Mouse (Mus musculus) c-Kit-positive CD71-positive TER-119-positive erythroid progenitor cells, embryonic 14.5 days (primary cell): Measurements from ENCODE around the gene Sfxn5.

ENCODE experiments used
- DNase-seq: peaks from one replicate; pipeline ENCODE4 v3.0.0-alpha.2; 2013; ENCODE audit warnings: low spot score

Gene Sfxn5

GRCm38 (mm10) chr6:85288193-85288857 lies 44.9 kb downstream of the Sfxn5 start:
- no peak for DNase-seq

DNA sequence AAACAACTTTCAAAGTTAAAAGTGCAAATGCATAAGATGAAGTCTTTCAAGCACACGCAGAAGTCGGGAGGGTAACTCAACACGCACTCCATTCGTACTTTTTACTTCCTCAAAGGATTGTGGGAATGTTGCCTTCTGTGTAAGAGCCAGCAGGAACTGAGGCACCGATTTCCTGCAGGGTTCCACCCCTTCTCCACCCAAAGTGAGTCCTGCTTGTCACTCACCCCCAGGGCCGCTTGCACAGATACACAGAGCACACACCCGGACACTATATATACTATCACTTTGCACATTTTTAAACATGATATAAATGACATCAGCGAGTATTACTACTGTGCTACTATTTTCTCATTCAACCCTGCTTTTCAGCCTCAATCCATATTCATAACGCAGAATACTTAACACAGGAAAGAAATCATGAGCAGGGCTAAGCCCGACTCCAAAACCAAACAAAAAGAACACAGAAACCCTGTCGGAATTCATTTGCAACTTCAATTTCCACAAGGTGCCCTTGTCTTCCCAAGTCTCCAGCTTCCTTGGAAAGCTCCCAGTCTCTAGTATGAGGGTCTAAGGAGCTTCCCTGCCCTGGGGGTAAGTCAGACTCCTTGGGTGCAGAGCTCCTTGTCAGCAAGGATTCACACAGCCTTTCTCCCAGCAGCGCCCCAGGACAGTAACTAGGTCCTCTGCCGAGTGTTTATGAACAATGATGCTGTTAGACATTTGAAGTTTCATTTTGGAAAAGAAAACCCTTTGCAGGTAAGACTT lies 46.8 kb downstream of the Sfxn5 start:
- no peak for DNase-seq

DNA sequence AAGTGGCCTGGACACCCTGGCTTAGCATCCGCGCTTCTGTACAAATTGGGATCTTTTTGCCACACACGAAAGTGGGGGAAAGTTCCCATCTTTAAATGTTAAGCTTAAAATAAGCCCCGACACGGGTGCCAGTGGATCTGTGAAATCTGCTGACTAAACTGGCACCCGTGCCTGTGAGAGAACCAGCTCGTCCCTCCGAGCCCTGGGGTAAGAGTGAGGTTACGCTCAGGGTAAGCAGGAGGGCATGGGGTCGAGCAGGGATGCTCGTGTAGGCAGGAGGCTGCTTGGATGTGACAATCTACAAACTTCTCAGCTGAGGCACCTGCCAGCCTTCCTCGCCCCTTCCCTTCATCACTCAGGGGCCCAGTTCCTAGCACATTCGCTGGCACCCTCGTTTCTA lies 52.4 kb downstream of the Sfxn5 start:
- no peak for DNase-seq

- DNase-seq: no peak
Measured at GRCm38 (mm10) chr6:85276571-85276970, 56.7 kb downstream of the Sfxn5 start.

DNA sequence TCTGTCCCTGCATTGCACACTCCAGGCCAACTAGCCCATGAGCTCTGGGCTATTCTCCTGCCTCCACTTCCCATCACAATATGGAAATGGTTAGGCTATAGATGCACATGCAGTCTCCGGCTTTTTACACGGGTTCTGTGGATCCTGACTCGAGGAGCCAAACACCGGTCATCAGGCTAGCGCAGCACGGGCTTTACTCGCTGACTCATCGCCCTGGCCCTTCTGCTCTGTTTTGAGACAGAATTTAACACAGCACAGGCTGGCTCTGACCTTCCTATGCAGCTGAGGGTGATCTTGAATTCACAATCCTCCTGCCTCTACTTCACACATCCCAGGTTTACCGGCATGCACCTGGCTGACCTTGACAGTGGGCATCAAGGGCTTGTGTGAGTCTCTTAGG lies 60.8 kb downstream of the Sfxn5 start:
- no peak for DNase-seq

DNA sequence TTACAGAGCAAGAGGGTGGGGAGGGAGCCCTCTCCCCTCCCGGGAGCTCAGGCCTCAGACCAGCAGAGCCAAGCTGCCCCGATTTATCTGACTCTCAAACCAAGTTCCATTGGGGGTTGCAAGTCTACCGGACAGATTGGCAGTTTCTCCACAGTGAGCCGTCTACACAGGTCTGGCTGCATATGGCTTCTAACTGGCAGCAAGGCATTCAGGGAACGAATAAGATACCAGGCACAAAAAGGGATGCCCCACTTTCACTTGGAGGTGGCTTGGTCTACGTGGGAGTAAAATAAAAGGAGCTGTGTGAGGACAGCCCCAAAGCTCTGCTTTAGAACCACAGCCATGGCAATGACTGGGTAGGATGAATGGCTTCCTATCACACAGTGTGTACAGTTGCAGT lies 67.2 kb downstream of the Sfxn5 start:
- DNase-seq: no peak

DNA sequence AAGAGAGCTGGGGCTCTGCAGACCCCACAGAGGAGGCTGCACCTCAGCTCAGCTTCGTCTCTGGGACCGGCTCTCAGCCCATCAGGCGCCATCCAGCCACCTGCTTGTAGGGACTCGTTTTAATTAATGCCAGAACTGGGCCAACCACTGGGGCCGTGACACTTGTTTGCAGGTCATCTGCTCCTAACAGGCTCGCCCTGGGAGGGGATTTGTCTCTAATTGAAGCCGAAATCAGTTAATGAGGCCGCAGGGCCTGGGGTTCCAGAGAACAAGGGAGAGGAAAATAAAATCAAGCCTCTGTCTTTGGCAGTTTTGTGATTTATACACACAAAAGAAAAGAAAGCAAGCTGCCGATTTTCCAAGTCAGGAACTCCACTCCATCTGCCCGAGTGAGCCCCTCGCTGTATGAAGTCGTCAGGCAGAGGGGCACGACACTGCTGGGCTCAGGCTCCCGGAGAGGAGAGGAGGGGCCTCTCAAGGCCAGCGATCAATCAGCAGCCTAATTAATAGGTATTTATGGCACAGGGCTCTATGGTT lies 68.2 kb downstream of the Sfxn5 start:
- DNase-seq: no peak

- peak; percentile 6 for DNase-seq
Measured at GRCm38 (mm10) chr6:85262865-85263515, 70.2 kb downstream of the Sfxn5 start.

- no peak for DNase-seq
Measured at GRCm38 (mm10) chr6:85259094-85259630, 74.1 kb downstream of the Sfxn5 start.

DNA sequence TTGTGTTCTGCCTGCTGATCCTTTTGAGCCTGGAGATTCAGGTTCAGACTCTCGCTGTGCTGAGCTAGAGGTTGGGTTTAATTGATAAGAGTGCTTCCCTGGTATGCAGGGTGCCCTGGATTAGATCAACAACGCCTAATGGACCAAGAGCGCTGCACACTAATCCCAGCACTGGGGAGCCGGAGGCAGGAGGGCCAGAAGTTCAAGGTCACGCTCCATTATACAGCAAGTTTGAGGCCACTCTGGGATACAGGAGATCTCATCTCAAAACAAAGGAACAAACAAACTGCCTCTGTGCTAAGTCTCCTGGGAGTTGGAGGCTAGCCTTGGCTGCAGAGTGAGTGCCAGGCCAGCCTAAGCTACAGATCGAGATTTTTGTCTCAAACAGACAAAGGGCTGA lies 77.6 kb downstream of the Sfxn5 start:
- no peak for DNase-seq

- DNase-seq: no peak
Measured at GRCm38 (mm10) chr6:85253994-85254541, 79.2 kb downstream of the Sfxn5 start.

DNA sequence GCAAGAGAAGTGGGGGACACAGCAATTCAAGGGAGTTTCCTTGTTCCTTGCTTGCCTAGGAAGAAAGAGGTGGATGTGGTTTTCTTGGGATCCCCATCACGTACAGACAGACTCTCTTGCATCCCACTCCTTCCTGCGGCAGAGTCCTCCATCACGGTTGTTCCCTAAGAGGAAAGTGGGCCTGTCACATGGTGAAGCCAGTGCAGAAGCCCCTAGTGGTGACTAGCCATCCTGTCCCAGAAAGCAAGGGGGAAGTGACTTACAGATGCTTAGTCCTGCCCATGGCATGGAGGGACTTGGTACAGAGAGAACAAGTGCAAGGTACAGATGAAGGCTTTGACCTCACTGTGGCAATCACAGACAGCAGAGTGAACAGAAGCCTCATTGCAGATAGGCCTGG lies 79.9 kb downstream of the Sfxn5 start:
- DNase-seq: no peak

DNA sequence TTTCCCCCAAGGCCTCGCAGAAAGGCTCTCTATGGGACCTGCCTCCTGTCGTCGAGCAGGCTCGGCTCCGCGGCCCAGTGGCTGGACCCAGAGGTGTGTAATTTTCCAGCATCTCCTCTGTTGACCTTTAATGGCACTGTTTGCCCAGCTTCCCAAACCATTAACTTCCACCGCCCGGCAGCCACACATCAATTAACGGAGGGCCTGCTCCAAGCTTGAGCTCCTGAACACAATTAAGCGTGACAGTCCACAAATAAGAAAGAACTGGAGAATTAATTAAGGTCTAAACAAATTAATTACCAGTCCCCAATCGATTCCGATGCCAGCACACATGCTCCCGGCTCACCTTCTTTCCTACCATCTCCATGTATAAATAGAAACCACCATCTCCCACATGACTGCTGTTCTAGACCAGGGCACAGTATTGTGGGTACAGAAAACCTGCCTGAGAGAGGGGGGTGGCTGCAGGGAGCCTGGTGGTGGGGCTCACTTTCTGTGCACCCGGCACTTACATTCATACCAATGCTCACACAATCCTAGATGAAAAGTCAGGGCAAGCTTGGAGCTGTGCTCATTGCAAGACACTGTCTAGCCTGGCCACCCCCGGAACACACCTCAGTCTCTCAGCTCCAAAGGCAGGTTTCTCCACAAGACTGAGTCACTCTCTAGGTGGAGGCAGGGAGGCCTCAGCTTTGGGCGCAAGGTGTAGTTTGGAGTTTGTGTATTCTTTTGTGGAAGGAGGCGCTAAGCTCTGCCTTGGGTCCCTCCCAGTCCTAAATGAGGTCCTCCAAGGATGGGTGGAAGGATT lies 80.8 kb downstream of the Sfxn5 start:
- no peak for DNase-seq

GRCm38 (mm10) chr6:85250811-85251241 lies 82.4 kb downstream of the Sfxn5 start:
- DNase-seq: no peak

DNA sequence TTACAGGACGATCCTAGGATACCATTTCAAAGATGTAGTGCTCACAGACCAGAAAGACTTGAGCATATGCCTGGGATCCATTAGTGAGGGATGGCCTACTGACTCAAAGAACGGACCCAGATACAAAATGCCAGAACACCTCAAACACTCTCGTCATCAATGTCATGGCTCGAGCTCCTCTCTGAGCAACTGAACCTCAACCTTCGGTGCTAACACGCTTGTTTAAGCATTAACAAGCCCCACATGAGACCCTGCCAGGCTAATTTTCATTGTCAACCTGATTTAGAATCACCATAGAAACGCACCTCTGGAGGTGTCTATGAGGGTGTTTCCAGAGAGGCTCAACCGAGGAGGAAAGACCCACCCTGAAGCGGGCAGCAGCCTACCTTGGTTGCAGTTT lies 83.4 kb downstream of the Sfxn5 start:
- DNase-seq: no peak

DNA sequence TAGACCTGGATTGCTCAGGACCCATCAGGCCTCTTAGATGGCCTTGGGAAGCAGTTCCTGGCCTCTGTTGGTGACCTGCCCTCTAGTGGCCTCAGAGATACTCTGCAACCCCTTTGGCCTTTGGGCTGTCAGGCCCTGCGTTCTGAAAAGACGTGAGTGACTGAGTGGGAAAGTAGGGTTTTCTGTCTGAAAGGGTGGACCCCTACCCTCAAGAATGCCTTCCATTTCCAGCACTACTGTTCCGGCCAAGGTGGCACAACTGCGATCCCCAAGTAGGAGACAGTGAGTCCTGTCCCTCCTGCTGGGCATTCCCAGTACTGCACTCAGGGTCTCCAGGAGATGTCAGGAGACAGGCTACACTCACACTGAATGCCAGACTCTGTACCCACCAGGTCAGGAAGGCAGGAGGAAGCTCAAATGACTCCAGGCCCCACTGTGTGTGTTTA lies 94.2 kb downstream of the Sfxn5 start:
- peak; percentile 33 for DNase-seq

- DNase-seq: no peak
Measured at GRCm38 (mm10) chr6:85237595-85238337, 95.5 kb downstream of the Sfxn5 start.

- peak; percentile 10 for DNase-seq
Measured at GRCm38 (mm10) chr6:85237001-85237400, 96.2 kb downstream of the Sfxn5 start.

GRCm38 (mm10) chr6:85234796-85235195 lies 98.4 kb downstream of the Sfxn5 start:
- DNase-seq: no peak

- no peak for DNase-seq
Measured at GRCm38 (mm10) chr6:85232836-85233623, 100.2 kb downstream of the Sfxn5 start.
